In genomic region chr7:107637398-107637797, GRCm38 (mm10) we compare ENCODE assay signal across 35 mouse cellular contexts. TPM values are rescaled to one million over a fixed set of nuclear protein-coding genes. Genes with fewer than 3 reads are reported as not detected.
A peak's percentile ranks its signal among the peaks of the same experiment; 100 is the strongest.
DNase-seq lines count a peak whose midpoint lies in the region; ATAC-seq and TF ChIP-seq lines count a peak whose summit lies in the region.
"Had no signal": no experiment of that assay in that cellular context is flagged by ENCODE, and none has a peak within 500 bp of the region (broad histone marks: within the 10 kb centered on the region; RNA-seq: fewer than 3 reads in every experiment).

No protein-coding gene starts in this region.

- no peak overlapping the region for H3K9ac ChIP-seq in forebrain, embryonic 16.5 days (replicated peaks; ENCODE audit: low read depth, low read length)
- no peak overlapping the region for H3K9ac ChIP-seq in forebrain, embryonic 11.5 days (ENCODE audit: low read length)
- H3K9ac ChIP-seq in hindbrain, embryonic 14.5 days, result no peak overlapping the region
- H3K9ac ChIP-seq in hindbrain, embryonic 12.5 days, result no peak overlapping the region
- no peak overlapping the region for H3K9ac ChIP-seq in midbrain, postnatal 0 days (replicated peaks; ENCODE audit: low read length, poor library complexity, severe bottlenecking)
- H3K9ac ChIP-seq: embryonic facial prominence, embryonic 12.5 days; heart, embryonic 12.5 days; intestine, embryonic 15.5 days; limb, embryonic 13.5 days; lung, embryonic 15.5 days had no signal

- H3K27me3 ChIP-seq in forebrain, embryonic 16.5 days (replicated peaks; ENCODE audit: control insufficient read depth, insufficient read depth, low read length), result no peaks in the 10 kb centered on the region; the same call in 1 of the 2 replicates
- no peaks in the 10 kb centered on the region for H3K27me3 ChIP-seq in forebrain, embryonic 11.5 days (ENCODE audit: control insufficient read depth, insufficient read depth, low read length)
- H3K27me3 ChIP-seq in hindbrain, embryonic 14.5 days (ENCODE audit: control insufficient read depth, insufficient read depth, low read length), result no peaks in the 10 kb centered on the region
- H3K27me3 ChIP-seq in hindbrain, embryonic 12.5 days, result no peaks in the 10 kb centered on the region
- no peaks in the 10 kb centered on the region for H3K27me3 ChIP-seq in midbrain, postnatal 0 days (ENCODE audit: insufficient read depth, low read length)
- H3K27me3 ChIP-seq in midbrain, embryonic 10.5 days (ENCODE audit: low read depth, poor library complexity, severe bottlenecking), result no peaks in the 10 kb centered on the region
- H3K27me3 ChIP-seq: embryonic facial prominence, embryonic 12.5 days; heart, embryonic 12.5 days; intestine, embryonic 15.5 days; limb, embryonic 13.5 days; lung, embryonic 15.5 days had no signal

- ATAC-seq in forebrain, embryonic 16.5 days, result peak; percentile 45; the same call in 1 of the 2 replicates
- ATAC-seq in forebrain, embryonic 11.5 days (replicated peaks; ENCODE audit: low FRiP score), result no peak
- ATAC-seq in hindbrain, embryonic 14.5 days (ENCODE audit: low FRiP score), result no peak
- ATAC-seq in hindbrain, embryonic 12.5 days (ENCODE audit: low FRiP score), result no peak
- peak; percentile 20; the same call in 1 of the 2 replicates for ATAC-seq in midbrain, postnatal 0 days (ENCODE audit: low FRiP score)
- ATAC-seq: intestine, embryonic 15.5 days had no signal

- no peak overlapping the region for H3K4me3 ChIP-seq in forebrain, embryonic 16.5 days (replicated peaks; ENCODE audit: low read length)
- no peak overlapping the region for H3K4me3 ChIP-seq in forebrain, embryonic 11.5 days (ENCODE audit: low read depth, low read length)
- H3K4me3 ChIP-seq in hindbrain, embryonic 14.5 days (replicated peaks; ENCODE audit: low read length), result no peak overlapping the region
- no peak overlapping the region for H3K4me3 ChIP-seq in hindbrain, embryonic 12.5 days
- no peak overlapping the region for H3K4me3 ChIP-seq in midbrain, postnatal 0 days (ENCODE audit: low read depth, low read length)
- H3K4me3 ChIP-seq in midbrain, embryonic 10.5 days, result no peak overlapping the region
- H3K4me3 ChIP-seq: embryonic facial prominence, embryonic 12.5 days; heart, adult 2 months; heart, embryonic 12.5 days; intestine, embryonic 15.5 days; limb, embryonic 13.5 days; lung, embryonic 15.5 days had no signal

- no peak overlapping the region for H3K4me2 ChIP-seq in forebrain, embryonic 16.5 days (ENCODE audit: low read length)
- H3K4me2 ChIP-seq in forebrain, embryonic 11.5 days (ENCODE audit: low read depth, low read length, severe bottlenecking), result no peak overlapping the region
- no peak overlapping the region for H3K4me2 ChIP-seq in hindbrain, embryonic 14.5 days (replicated peaks)
- no peak overlapping the region for H3K4me2 ChIP-seq in hindbrain, embryonic 12.5 days (replicated peaks)
- H3K4me2 ChIP-seq in midbrain, postnatal 0 days (ENCODE audit: low read depth, low read length, poor library complexity, severe bottlenecking), result no peak overlapping the region
- H3K4me2 ChIP-seq: embryonic facial prominence, embryonic 12.5 days; heart, embryonic 12.5 days; intestine, embryonic 15.5 days; limb, embryonic 13.5 days; liver, embryonic 11.5 days; lung, embryonic 15.5 days; midbrain, embryonic 11.5 days had no signal

- H3K9me3 ChIP-seq in forebrain, embryonic 16.5 days (ENCODE audit: control insufficient read depth, low read length), result no peaks in the 10 kb centered on the region
- H3K9me3 ChIP-seq in forebrain, embryonic 11.5 days (ENCODE audit: control insufficient read depth, low read length), result no peaks in the 10 kb centered on the region
- H3K9me3 ChIP-seq in hindbrain, embryonic 14.5 days (ENCODE audit: control insufficient read depth, low read length), result no peaks in the 10 kb centered on the region
- no peaks in the 10 kb centered on the region for H3K9me3 ChIP-seq in hindbrain, embryonic 12.5 days (replicated peaks)
- no peaks in the 10 kb centered on the region for H3K9me3 ChIP-seq in midbrain, postnatal 0 days (ENCODE audit: low read length)
- H3K9me3 ChIP-seq in midbrain, embryonic 10.5 days (replicated peaks), result no peaks in the 10 kb centered on the region
- H3K9me3 ChIP-seq: embryonic facial prominence, embryonic 12.5 days; intestine, embryonic 15.5 days; limb, embryonic 13.5 days; lung, embryonic 15.5 days had no signal

- no peak for DNase-seq in forebrain, embryonic 11.5 days (ENCODE audit: low spot score)
- DNase-seq in hindbrain, embryonic 14.5 days (ENCODE audit: low spot score), result no peak
- peak; percentile 33 for DNase-seq in midbrain, postnatal 0 days (ENCODE audit: low spot score)
- DNase-seq in midbrain, embryonic 10.5 days (ENCODE audit: low spot score), result no peak
- peak; percentile 3 for DNase-seq in telencephalon, adult 2 months (ENCODE audit: low read depth, low spot score)
- no peak for DNase-seq in kidney, postnatal 36 days
- DNase-seq: adrenal gland, postnatal 10 days; cerebellum, adult 11-12 months; cerebellum, adult 9-11 months; embryo, embryonic 11 days; gastrocnemius, postnatal 36 days; heart, adult 2 months; kidney, adult 2 months; right cerebral cortex, postnatal 4 days had no signal

- no peak for TF ChIP-seq CTCF in midbrain, postnatal 0 days (IDR thresholded peaks at IDR 0.05)

- no peak overlapping the region for H3K27ac ChIP-seq in forebrain, embryonic 16.5 days (ENCODE audit: low read length)
- H3K27ac ChIP-seq in forebrain, embryonic 11.5 days (ENCODE audit: low read depth, low read length), result no peak overlapping the region
- H3K27ac ChIP-seq in hindbrain, embryonic 14.5 days, result peak overlapping the region; percentile 26; the same call in 1 of the 2 replicates
- H3K27ac ChIP-seq in hindbrain, embryonic 12.5 days, result no peak overlapping the region
- no peak overlapping the region for H3K27ac ChIP-seq in midbrain, postnatal 0 days (ENCODE audit: low read depth, low read length)
- H3K27ac ChIP-seq in midbrain, embryonic 10.5 days (replicated peaks), result no peak overlapping the region
- H3K27ac ChIP-seq: embryonic facial prominence, embryonic 12.5 days; heart, adult 2 months; intestine, embryonic 15.5 days; kidney, postnatal 0 days; limb, embryonic 13.5 days; lung, embryonic 15.5 days had no signal

- 83% methylated on average over 7 of the region's 7 CpGs for WGBS in forebrain, embryonic 16.5 days
- WGBS in forebrain, embryonic 11.5 days, result 91% methylated on average over 7 of the region's 7 CpGs
- 74% methylated on average over 7 of the region's 7 CpGs for WGBS in hindbrain, embryonic 14.5 days
- 86% methylated on average over 7 of the region's 7 CpGs for WGBS in hindbrain, embryonic 12.5 days
- WGBS in midbrain, postnatal 0 days, result 65% methylated on average over 7 of the region's 7 CpGs
- 90% methylated on average over 7 of the region's 7 CpGs for WGBS in midbrain, embryonic 10.5 days

- no peaks in the 10 kb centered on the region for H3K36me3 ChIP-seq in forebrain, embryonic 16.5 days (ENCODE audit: control insufficient read depth, insufficient read depth)
- H3K36me3 ChIP-seq in forebrain, embryonic 11.5 days (ENCODE audit: control insufficient read depth, insufficient read depth, low read length), result no peaks in the 10 kb centered on the region
- no peaks in the 10 kb centered on the region for H3K36me3 ChIP-seq in hindbrain, embryonic 14.5 days (replicated peaks; ENCODE audit: control insufficient read depth, insufficient read depth)
- H3K36me3 ChIP-seq in hindbrain, embryonic 12.5 days, result no peaks in the 10 kb centered on the region
- H3K36me3 ChIP-seq in midbrain, postnatal 0 days (ENCODE audit: insufficient read depth, low read length), result no peaks in the 10 kb centered on the region
- no peaks in the 10 kb centered on the region for H3K36me3 ChIP-seq in midbrain, embryonic 10.5 days
- H3K36me3 ChIP-seq: embryonic facial prominence, embryonic 12.5 days; G1E; heart, embryonic 12.5 days; intestine, embryonic 15.5 days; limb, embryonic 13.5 days; lung, embryonic 15.5 days had no signal

- no peaks in the 10 kb centered on the region for H3K4me1 ChIP-seq in forebrain, embryonic 16.5 days (replicated peaks; ENCODE audit: control insufficient read depth, insufficient read depth, low read length)
- H3K4me1 ChIP-seq in forebrain, embryonic 11.5 days (replicated peaks; ENCODE audit: control insufficient read depth, insufficient read depth, low read length), result no peaks in the 10 kb centered on the region
- H3K4me1 ChIP-seq in hindbrain, embryonic 14.5 days (replicated peaks; ENCODE audit: control insufficient read depth, insufficient read depth, low read length), result no peaks in the 10 kb centered on the region
- no peaks in the 10 kb centered on the region for H3K4me1 ChIP-seq in hindbrain, embryonic 12.5 days
- H3K4me1 ChIP-seq in midbrain, postnatal 0 days (ENCODE audit: insufficient read depth, low read length), result 0 out of 2 replicates have a peak, but pooled peaks cover 3% of the 10 kb centered on the region
- H3K4me1 ChIP-seq in midbrain, embryonic 10.5 days, result no peaks in the 10 kb centered on the region
- H3K4me1 ChIP-seq: embryonic facial prominence, embryonic 12.5 days; heart, embryonic 12.5 days; intestine, embryonic 15.5 days; limb, embryonic 13.5 days; lung, embryonic 15.5 days had no signal

RNA-seq across cellular contexts. Expression of gene 5330417H12Rik, which starts 12.4 kb away (rescaled TPM):
- not detected in 2 replicates for polyA plus RNA-seq in forebrain, embryonic 16.5 days (2015; fragmentation: Nextera tagmentation; extraction: Ambion mirVana)
- not detected in 2 replicates for polyA plus RNA-seq in forebrain, embryonic 11.5 days (2014; fragmentation: Nextera tagmentation; extraction: Ambion mirVana)
- polyA plus RNA-seq in hindbrain, embryonic 14.5 days (2014; fragmentation: Nextera tagmentation; extraction: Ambion mirVana), result not detected in 2 replicates
- not detected in 2 replicates for polyA plus RNA-seq in hindbrain, embryonic 12.5 days (2016; fragmentation: Nextera tagmentation; extraction: Ambion mirVana)
- total RNA-seq in midbrain, postnatal 0 days (2014; rRNA removed), result not detected in 2 replicates
- polyA plus RNA-seq in midbrain, postnatal 0 days (2015; fragmentation: Nextera tagmentation; extraction: Ambion mirVana), result not detected in 2 replicates
- not detected in 2 replicates for polyA plus RNA-seq in midbrain, embryonic 10.5 days (2016; fragmentation: Nextera tagmentation; extraction: Ambion mirVana)
- total RNA-seq: adrenal gland, postnatal 10 days; G1E; gastrocnemius, postnatal 36 days; heart, adult 2 months; hematopoietic stem cell, adult 5-6 weeks; layer of hippocampus, postnatal 14 days; left cerebral cortex, adult 8-10 months; left cerebral cortex, postnatal 36 days; megakaryocyte progenitor cell, adult 5-6 weeks; monocyte, adult 5-6 weeks had no signal
- polyA plus RNA-seq: G1E; heart, adult 2 months; heart, embryonic 12.5 days; heart, postnatal 0 days; intestine, embryonic 15.5 days; kidney, adult 2 months; kidney, postnatal 0 days; large intestine, adult 2 months; liver, embryonic 16.5 days; lung, embryonic 15.5 days; midbrain, embryonic 11.5 days; testis, adult 2 months had no signal

RNA-seq across cellular contexts. Expression of gene Ppfibp2, which starts 42.4 kb away (rescaled TPM):
- polyA plus RNA-seq in forebrain, embryonic 16.5 days (2015; fragmentation: Nextera tagmentation; extraction: Ambion mirVana), result 1.5 and 1.7 TPM in 2 replicates
- 3.2 and 4.2 TPM in 2 replicates for polyA plus RNA-seq in forebrain, embryonic 11.5 days (2014; fragmentation: Nextera tagmentation; extraction: Ambion mirVana)
- 3.1 and 3.9 TPM in 2 replicates for polyA plus RNA-seq in hindbrain, embryonic 14.5 days (2014; fragmentation: Nextera tagmentation; extraction: Ambion mirVana)
- 5.3 and 8.2 TPM in 2 replicates for polyA plus RNA-seq in hindbrain, embryonic 12.5 days (2016; fragmentation: Nextera tagmentation; extraction: Ambion mirVana)
- total RNA-seq in midbrain, postnatal 0 days (2014; rRNA removed), result 2.6 and 2.9 TPM in 2 replicates
- 1.2 and 1.6 TPM in 2 replicates for polyA plus RNA-seq in midbrain, postnatal 0 days (2015; fragmentation: Nextera tagmentation; extraction: Ambion mirVana)
- polyA plus RNA-seq in midbrain, embryonic 10.5 days (2016; fragmentation: Nextera tagmentation; extraction: Ambion mirVana), result 5.3 and 6.6 TPM in 2 replicates
- polyA plus RNA-seq: G1E had no signal

Comparison
In these comparisons a context has a peak if more than half of its experiments do, and no peak if none do; other contexts are left out.
1. ATAC-seq: peak in forebrain, embryonic 16.5 days (single experiment) and midbrain, postnatal 0 days (single experiment); none in forebrain, embryonic 11.5 days (single experiment), hindbrain, embryonic 14.5 days (single experiment) and hindbrain, embryonic 12.5 days (single experiment).
2. DNase-seq: peak in midbrain, postnatal 0 days (single experiment) and telencephalon, adult 2 months (single experiment); none in forebrain, embryonic 11.5 days (single experiment), hindbrain, embryonic 14.5 days (single experiment), midbrain, embryonic 10.5 days (single experiment) and kidney, postnatal 36 days (0 of 2).